Mouse (Mus musculus): ENCODE measurements around the gene Arl8b.

The Arl8b gene

DNA sequence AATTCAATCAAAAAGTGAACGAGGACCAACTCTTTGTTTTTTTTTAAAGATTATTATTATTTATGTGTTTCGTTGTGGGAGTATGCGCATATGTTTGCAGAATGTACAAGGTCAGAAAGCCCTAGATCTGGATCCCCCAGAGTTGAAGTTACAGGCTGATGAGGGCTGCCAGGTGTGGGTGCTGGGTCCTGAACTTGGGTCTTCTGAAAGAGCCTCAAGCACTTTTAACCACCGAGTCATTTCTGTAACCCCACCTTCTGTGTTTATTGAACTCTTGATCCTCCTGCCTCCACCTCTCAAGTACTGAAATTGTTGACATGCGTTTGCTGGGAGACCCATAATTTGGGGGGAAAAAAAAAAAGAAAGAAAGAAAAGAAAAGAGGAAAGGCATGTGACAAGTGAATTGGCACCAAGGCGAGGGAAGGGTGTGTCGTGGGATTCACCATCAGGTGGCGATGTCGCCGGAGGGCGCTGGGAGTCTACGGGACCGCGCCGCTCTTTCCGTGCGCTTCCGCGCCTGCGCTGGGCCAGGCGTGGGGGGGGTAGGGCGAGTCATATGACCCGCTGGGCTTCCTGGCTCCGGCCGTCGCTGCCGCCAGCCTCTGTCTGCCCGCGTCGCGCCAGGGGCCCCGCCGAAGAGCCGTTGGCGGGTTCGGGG is at the start of gene Arl8b:
TSS of gene Arl8b (plus strand) at position 574 of the 658 bp plus-strand sequence.
- DNase-seq (ENCODE audit: low spot score): peak; percentile 90

DNA sequence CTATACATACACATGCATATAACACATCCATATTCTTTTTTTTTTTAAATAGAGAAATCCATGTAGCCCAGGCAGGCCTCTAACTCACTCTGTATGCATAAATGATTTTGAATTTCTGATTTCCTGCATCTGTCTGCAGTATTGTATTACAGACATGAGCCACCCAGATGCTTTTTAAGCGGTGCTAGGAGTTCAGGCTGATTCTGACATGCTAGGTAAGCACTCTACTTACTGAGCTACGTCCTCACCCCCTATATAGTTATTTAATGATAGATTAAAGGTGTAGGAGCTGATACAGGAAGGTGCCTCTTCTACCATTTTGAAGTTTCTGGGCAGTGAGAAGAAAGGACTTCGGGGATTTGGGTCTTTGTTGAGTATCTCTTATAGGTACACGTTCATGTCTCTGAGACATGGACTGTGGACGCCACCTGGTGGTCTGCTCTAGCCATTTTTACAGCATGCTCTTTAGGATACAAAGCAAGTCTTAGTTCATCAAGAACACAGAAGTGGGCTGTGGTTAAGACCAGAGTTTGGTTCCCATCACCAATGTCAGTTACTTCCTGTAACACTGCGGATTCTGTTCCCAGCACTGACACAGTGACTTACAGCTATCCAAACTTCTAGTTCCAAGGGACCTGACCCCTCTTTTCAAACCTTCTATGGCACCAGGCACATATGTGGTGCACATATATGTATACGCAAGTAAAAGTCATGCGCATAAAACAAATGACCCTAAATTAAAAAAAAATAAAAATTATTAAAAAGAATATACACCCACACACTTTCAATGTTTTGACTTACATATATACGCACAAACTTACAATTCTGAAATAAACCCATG is 46.8 kb upstream of the Arl8b start:
- peak; percentile 50 for DNase-seq (ENCODE audit: low spot score)

DNA sequence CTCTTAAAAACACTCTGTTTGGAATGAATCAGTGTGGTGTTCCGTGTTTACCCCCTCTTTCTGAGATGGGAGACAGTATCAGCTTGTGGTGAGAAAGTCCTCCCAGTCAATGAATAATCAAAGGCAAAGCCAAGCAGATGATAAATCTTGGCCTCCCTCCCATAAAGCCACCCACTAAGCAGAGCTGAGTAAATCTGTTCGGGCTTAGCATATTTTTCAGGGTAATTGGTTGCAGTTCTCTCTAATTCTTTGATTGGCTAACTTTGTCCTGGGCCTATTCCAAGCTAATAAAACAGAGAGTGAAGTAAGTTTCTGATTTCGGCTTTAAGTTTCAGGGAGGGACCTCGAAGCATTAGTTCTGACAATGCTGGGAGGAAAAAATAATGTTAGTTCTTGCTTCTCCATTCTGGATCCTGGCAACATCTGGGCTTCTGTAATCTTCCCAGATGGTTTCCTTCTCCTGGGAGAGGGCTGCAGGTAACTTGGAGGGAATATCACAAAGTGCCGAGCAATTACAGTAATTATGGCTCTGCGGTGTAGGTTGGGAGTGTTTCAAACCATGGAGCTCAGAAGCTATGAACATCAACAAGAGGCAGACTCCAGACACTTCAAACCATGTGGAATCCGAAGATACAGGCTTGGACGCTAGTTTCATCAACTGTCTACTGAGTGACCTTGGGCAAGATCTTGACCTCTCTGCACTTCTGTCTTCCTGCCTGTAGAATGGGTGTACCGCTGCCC is 44.3 kb upstream of the Arl8b start:
- no peak for DNase-seq (ENCODE audit: low spot score)

DNA sequence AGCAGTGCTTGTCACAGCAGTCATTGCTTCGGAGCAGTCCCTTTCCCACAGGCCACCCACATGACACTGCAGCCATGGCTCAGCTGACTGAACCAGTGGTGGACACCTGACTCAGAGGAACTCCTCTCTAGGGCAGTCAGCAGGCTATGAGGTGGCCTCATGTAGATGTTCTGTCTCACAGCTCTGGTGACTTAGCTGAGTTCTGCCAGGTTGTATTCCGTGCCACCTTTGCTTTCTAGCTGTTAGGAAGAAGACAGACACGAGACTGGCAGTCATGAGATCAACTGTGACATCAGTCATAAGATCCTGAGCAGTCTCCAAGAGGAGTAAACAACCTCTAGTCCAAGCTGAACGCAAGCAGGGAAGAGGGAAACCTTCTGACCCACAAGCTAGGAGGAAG is 42.3 kb upstream of the Arl8b start:
- DNase-seq (ENCODE audit: low spot score): no peak

DNA sequence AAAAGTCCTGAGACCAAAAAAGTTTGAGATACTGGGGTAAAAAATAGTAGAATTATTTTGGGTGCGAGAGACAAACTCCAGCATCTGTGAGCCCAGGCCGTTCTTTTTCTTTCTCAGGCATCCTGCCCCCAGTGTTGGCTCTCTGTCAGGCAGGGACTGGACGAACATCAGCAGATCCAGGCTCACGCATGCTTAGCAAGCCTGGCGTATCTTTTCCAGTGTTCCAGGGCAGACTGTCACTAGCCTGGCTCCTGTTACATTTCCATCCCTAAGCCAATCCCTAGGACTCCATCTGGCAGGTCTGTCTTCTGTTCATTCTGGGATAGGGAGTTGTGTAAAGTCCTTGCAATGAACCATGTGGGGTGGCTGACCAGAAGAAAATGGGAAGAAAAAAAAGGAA is 39.2 kb upstream of the Arl8b start:
- DNase-seq (ENCODE audit: low spot score): no peak

DNA sequence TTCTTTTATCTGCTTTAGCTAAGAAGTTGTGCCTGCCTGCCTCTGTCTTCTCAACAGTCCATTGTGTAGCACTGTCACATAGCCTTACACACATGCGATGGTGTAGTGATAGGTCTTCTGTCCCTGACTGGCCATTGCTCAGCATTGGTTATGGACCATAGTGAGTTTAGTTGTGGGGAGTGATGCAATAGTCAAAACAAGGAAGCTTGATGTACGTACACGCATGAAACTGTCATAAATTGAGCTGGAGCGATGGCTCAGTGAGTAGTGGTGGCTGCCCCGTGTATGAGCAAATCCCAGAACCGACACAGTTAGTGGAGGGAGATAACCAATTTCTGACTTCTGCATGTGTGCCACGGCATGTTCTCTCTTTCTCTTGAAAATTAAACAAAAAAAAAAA is 31.6 kb upstream of the Arl8b start:
- DNase-seq (ENCODE audit: low spot score): no peak

DNA sequence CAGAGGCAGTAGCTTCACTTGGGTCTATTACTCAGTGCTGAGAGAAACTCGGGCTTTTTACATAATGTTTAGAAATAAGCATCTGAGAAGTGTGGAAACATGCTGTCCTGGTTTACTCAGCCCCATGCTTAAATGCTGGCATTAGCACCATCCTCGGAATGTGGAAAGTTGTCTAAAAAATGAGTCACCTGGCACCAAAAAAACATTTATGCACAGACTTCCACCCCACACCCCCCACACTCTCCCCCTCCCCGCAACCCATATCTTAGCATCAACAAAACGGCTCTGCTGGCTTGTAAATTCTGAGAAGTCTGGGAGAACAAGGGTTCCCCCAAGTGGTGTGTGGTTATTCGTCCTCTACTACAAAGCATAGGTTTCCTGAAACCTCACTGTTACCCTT is 30.5 kb upstream of the Arl8b start:
- DNase-seq (ENCODE audit: low spot score): no peak

DNA sequence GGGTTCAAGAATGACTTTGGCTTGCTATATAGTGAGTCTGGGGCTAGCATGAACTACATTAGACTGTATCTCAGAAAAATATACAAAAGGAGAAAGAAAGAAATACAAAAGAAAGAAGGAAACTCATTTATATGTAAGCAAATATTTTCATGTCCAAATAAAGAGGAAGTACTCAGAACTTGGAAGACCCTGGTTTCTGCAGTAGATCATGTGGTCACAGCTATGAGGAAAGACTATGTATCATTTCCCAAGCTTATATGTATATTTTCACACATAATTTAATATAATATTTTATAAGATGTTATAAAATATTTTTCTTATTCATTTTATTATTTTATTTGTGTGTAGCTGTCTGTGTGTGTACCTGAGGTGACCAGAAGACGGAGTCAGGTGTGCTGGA is 29.4 kb upstream of the Arl8b start:
- no peak for DNase-seq (ENCODE audit: low spot score)

DNA sequence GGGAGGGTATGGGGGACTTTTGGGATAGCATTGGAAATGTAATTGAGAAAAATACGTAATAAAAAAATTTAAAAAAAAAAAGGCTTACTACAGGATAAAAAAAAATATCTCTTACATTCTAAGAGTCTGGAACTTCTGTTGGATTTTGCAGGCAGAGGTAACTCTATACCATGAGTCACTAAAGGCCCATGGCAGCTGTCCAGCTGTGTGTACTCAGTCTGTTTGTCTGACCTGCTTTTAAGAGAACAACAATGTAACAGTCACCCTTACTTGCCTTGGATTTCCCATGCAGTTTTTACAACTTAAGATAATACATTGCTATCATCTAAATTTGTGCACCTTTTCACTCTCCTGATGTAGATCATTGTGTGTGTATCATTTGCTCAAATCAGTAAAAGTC is 28.5 kb upstream of the Arl8b start:
- DNase-seq (ENCODE audit: low spot score): no peak

DNA sequence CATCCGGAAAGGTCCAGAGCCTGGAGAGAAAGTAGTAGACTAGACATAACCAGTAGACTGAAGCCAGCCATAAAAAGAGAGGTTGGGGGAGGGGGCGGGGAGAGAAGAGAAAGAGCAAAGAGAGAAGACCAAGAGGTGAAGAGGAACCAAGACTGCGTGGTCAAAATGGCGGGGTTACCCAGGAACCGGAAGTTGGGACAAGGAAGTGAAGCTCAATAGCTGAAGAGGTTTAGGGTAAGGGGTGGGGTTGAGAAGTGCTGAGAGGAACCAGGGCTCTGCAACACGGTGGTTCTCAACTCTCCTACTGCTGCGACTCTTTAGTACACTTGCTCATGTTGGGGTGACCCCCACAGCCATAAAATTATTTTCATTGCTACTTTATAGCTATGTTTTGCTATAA is 27.0 kb upstream of the Arl8b start:
- no peak for DNase-seq (ENCODE audit: low spot score)

DNA sequence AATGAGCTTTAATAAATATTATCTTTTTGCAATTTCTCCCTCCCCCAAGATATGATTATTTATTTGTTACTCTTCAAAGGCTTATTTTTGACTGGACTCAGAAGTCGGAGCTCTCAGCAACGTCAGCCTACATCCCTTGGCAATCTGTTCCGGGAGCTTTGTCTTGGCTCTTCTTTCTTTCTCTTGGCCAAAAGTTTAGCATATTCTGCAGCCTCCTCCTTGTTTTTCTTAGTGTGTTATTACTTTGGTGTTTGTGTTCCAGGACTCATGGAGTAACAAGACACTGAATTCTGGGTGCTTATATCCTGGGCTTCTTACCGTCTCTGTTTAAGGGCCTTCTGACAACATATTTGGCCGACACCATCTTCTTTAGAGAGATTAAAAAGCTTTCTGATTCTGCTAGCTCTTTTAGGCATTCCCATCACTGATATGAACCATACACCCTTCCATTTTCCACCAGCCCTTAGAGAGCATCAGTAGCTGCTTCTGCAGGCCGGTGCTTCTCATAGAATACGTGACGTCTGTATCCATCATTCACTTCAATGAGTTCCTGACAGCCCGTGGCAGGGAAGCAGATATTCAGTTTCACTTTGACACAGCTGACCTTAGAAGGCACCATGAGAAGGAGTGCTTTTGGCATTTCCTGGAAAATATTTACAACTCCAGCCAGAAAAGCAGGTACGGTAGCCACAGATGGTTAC is 23.8 kb upstream of the Arl8b start:
- DNase-seq (ENCODE audit: low spot score): no peak

DNA sequence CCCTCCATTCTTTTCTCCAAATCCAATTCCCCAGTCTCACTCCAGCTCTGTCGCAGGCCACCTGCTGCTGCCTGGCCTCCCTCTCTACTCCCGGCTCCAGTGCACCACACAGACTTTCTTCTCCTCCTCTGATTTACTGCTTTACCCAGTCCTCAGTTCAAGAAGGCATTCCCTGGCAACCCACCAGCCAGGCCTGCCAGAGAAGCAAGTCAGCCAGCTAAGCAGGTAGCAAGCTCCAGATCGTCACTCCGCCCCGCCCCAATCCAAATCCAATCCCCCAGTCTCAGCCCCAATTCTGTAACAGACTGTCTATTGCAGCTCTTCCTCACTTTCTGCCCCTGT is 23.2 kb upstream of the Arl8b start:
- DNase-seq (ENCODE audit: low spot score): no peak

DNA sequence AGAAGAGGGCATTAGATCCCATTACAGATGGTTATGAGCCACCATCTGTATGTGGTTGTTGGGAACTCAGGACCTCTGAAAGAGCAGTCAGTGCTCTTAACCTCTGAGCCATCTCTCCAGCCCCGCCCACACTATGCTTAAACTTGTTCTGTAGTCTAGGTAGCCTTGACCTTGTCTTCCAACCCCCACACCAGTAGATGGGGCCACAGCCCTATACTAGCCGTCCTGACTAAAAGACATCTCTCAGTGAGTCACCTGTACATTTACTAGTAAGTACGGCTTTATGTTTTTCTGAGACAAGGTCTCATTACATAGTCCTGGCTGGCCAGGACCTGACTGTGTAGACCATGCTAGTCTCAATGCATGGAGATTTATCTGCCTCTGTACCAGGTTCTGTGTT is 12.0 kb upstream of the Arl8b start:
- DNase-seq (ENCODE audit: low spot score): no peak

DNA sequence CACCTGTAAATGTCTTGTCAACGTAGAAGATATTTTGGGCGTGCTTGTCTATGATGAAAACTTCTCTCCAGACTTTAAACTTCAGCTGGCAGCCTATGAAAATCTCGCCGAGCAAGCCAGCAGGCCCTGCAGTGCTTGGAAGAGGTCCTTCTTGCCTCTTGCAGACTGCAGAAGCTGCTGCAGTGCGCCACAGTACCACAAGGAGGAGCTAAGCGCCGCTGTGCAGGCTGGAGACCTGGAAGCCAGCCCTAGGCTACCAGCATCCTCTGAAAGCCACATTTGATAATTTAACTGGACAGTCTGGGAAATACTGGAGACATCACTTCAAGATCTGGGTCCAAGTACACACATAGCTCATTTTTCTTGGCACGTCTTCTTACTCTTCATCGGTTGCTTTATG is 10.0 kb upstream of the Arl8b start:
- DNase-seq (ENCODE audit: low spot score): peak; percentile 29

DNA sequence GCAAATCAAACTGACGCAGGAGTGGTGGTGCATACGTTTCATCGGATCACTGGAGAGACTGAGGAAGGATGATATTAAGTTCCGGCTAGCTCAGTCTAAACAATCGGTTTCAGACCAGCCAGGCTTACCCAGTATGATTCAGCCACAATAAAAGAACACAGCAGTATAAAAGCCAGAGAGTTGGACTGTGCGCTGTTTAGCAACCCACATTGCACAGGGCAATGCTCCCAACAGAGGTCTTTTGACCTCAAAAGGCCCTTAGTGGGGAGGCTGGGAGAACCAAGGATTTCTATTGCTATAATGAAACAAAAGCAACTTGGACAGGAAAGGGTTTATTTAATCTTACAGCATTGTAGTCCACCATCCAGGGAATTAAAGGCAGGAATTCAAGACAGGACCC is 9.4 kb upstream of the Arl8b start:
- DNase-seq (ENCODE audit: low spot score): no peak

DNA sequence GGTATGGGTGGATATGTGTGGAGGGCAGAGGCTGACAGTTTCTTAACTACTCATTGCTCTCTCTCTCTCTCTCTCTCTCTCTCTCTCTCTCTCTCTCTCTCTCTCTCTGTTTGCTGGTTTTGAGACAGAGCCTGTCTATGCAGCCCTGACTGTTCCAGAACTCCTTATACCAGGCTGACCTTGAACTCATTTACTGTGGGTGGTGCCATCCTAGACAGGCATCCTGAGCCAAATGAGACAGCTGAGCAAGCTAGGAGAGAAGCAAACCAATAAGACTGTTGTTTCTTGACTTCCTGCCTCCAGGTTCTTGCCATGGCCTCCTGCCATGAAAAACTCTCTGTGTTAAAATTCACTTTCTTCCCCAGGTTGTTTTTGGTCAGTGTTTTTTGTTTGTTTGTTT is 6.6 kb upstream of the Arl8b start:
- DNase-seq (ENCODE audit: low spot score): no peak

DNA sequence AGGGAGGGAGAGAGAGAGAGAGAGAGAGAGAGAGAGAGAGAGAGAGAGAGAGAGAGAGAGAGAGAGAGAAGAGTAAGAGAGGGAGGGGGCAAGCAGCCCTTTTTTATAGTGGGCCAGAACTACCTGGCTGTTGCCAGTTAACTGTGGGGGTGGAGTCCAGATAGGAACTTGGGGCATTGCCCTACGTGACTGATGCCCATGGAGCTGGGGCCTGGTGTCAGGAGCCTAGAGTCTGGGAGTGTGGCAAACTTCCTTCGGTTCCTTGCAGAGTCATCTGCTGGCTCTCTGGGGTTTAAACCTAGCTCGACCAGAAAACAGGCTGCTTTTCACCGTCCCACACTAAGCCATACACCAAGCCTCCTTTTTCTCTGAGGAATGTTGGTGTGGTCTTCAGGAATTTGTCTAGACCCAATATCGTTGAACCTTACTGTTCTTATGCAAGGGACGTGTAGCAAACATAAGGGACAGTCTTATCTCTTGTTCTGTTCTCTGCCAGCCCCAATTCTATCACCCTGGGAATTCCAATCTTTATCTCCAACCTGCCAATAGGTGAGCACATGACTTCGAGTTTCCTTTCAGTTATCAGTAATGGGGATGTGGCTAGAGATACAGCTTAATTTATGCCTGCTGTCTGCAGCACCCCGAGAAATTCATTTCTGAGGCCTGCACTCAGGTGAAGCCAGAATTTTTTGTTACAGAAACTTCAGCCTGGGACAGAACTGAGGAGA is 5.2 kb upstream of the Arl8b start:
- DNase-seq (ENCODE audit: low spot score): no peak

DNA sequence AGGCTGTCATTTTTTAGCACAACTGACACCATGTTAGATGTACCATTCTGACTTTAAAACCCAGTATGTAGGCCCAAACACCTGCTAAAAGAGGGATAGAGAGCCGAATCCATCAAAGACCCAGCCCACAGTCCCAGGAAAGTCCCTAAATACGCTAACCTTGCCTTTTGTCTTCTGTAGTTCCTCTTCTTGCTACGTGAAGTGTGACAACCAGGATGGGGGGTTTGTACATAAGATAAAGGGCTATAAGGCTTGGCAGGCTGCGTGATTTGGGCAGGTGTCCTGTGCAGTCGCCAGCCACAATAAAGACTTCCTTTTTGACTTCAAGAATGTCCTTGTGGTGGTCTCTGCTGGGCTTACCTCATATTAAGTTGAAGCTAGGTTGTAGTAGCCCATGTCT is 4.5 kb upstream of the Arl8b start:
- no peak for DNase-seq (ENCODE audit: low spot score)

DNA sequence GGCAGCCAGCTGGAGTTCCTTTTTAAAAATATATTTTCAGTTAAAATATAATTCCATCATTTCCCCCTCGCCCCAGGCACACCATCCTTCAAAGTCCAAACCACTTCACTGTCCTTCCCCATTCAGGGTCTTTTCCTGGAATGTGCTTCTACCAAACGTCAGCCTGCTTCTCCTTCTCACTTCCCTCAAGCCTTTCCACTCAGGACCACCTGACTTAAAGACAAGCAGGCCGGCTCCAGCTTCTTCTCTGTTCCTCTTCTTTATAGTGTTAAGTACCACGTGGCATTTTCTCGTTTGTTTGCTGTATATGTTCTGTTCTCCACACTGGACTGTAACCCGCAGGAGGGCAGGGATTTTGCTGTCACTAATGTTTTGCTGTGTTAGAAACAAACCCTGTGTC is 1.0 kb upstream of the Arl8b start:
- no peak for DNase-seq (ENCODE audit: low spot score)

DNA sequence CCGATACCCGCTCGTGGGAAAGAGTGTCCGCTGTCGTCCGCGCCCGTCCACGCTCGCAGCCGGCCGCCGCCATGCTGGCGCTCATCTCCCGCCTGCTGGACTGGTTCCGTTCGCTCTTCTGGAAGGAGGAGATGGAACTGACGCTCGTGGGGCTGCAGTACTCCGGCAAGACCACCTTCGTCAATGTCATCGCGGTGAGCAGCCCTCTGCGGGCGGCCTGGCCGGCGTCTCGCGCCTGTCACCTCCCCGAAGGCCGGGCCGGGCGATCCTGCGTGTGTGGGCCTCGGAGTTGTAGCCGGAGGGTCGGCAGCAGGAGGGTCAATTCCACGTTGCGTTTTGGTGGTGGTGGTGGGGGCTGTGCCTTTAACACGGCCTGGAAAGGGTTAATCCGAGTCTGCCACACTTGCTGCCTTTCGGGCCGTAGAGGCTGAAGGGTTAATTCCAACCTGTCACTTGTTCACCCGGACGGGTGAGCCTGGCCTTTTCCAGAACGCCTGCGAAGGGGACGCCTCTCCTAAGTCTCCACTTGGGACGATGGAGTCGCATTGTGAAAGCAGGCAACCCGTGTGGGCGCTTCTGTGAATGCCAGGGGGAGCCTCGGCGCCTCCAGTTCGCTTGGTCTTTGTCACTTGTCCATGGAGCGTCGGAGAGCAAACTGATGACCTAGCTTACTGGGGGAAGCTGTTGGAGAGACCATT is 434 bp downstream of the Arl8b start:
- peak; percentile 36 for DNase-seq (ENCODE audit: low spot score)

DNA sequence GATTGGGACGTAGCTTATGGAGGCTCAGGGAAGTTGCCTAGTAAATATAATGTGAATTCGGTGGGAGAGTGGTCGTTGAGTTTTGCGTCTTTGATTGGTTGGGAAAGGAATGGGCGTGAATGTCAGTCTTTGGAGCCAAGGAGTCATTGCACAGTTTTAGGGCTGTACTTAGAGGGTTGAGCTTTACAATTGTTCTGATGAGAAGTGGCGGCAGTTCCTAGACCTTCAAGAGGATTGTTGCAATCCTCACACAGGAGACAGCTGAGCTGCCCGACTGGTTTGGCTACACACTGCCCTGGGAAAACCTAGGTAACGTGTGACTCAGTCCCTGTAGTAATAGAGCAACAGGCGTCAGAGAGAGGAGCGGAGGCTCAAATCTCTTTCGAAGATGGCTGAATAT is 1.2 kb downstream of the Arl8b start:
- DNase-seq (ENCODE audit: low spot score): no peak

Measured in yolk sac, embryonic 10.5 days (tissue).